Mouse (Mus musculus): ENCODE measurements around the gene Hdac6. TPM values are rescaled to one million over a fixed set of nuclear protein-coding genes. Genes with fewer than 3 reads are reported as not detected.
"Not testable (repeated sequence)": the region's sequence is repeated elsewhere in the genome, so short reads cannot be mapped to it uniquely, and the experiment has no call there.

Gene Hdac6
- polyA plus RNA-seq, 1 experiment = 65.1 TPM

- no peaks in the 10 kb centered on the region for H3K36me3 ChIP-seq (ENCODE audit: control insufficient read depth, insufficient read depth, low read length)
- H3K27ac ChIP-seq (ENCODE audit: insufficient read depth, low read depth, low read length) = no peak overlapping the region
- no peak for DNase-seq
- TF ChIP-seq CTCF (conservative IDR thresholded peaks at IDR 0.05; ENCODE audit: insufficient read depth, insufficient read length, low read depth, low read length) = no peak
- H3K4me3 ChIP-seq (ENCODE audit: insufficient read depth, low read depth, low read length) = 0 out of 2 replicates have a peak overlapping the region, but pooled peaks have one; percentile 8
- no peaks in the 10 kb centered on the region for H3K4me1 ChIP-seq (ENCODE audit: control insufficient read depth, insufficient read depth, low read length)
- no peaks in the 10 kb centered on the region; the same call in 1 of the 2 replicates for H3K27me3 ChIP-seq (replicated peaks; ENCODE audit: control insufficient read depth, insufficient read depth, low read length)
- under 1% methylated on average over 44 of the region's 48 CpGs for WGBS
These were observed 25.7 kb downstream of the Hdac6 start for GRCm38 (mm10) chrX:7922032-7922431.

- DNase-seq = no peak
- no peaks in the 10 kb centered on the region; the same call in 1 of the 2 replicates for H3K27me3 ChIP-seq (replicated peaks; ENCODE audit: control insufficient read depth, insufficient read depth, low read length)
- no peaks in the 10 kb centered on the region for H3K4me1 ChIP-seq (ENCODE audit: control insufficient read depth, insufficient read depth, low read length)
- H3K4me3 ChIP-seq (ENCODE audit: insufficient read depth, low read depth, low read length) = no peak within 1 kb of the TSS
- TF ChIP-seq POLR2A (IDR thresholded peaks at IDR 0.05; ENCODE audit: low read depth, low read length) = no peak
- no peak for TF ChIP-seq CTCF (conservative IDR thresholded peaks at IDR 0.05; ENCODE audit: insufficient read depth, insufficient read length, low read depth, low read length)
- H3K27ac ChIP-seq (ENCODE audit: insufficient read depth, low read depth, low read length) = no peak within 1 kb of the TSS
- 19% methylated on average over 21 of the region's 40 CpGs for WGBS
- no peaks in the 10 kb centered on the region for H3K36me3 ChIP-seq (ENCODE audit: control insufficient read depth, insufficient read depth, low read length)
These were observed 27.9 kb downstream of the Hdac6 start, which contains the start of gene Pcsk1n for GRCm38 (mm10) chrX:7919601-7920383. TSS of gene Pcsk1n (plus strand) at chrX:7919822.

GRCm38 (mm10) chrX:7917960-7918359 lies 29.7 kb downstream of the Hdac6 start:
- TF ChIP-seq CTCF (conservative IDR thresholded peaks at IDR 0.05; ENCODE audit: insufficient read depth, insufficient read length, low read depth, low read length) = 0 out of 2 replicates have a peak, but pooled peaks have one; percentile 14
- not testable (repeated sequence) for H3K4me1 ChIP-seq (ENCODE audit: control insufficient read depth, insufficient read depth, low read length); DNase-seq; H3K36me3 ChIP-seq (ENCODE audit: control insufficient read depth, insufficient read depth, low read length); H3K27ac ChIP-seq (ENCODE audit: insufficient read depth, low read depth, low read length); H3K4me3 ChIP-seq (ENCODE audit: insufficient read depth, low read depth, low read length); H3K27me3 ChIP-seq (replicated peaks; ENCODE audit: control insufficient read depth, insufficient read depth, low read length)
- WGBS = 79% methylated on average over 6 of the region's 6 CpGs

GRCm38 (mm10) chrX:7915669-7916068 lies 32.0 kb downstream of the Hdac6 start:
- H3K27ac ChIP-seq (ENCODE audit: insufficient read depth, low read depth, low read length); H3K27me3 ChIP-seq (replicated peaks; ENCODE audit: control insufficient read depth, insufficient read depth, low read length); H3K4me3 ChIP-seq (ENCODE audit: insufficient read depth, low read depth, low read length); H3K36me3 ChIP-seq (ENCODE audit: control insufficient read depth, insufficient read depth, low read length); H3K4me1 ChIP-seq (ENCODE audit: control insufficient read depth, insufficient read depth, low read length): not testable (repeated sequence)
- WGBS = 2% methylated on average over 3 of the region's 3 CpGs
- peak; percentile 32 for DNase-seq
- TF ChIP-seq CTCF (conservative IDR thresholded peaks at IDR 0.05; ENCODE audit: insufficient read depth, insufficient read length, low read depth, low read length) = peak; percentile 17; the same call in 1 of the 2 replicates

- no peak overlapping the region for H3K4me3 ChIP-seq (ENCODE audit: insufficient read depth, low read depth, low read length)
- no peaks in the 10 kb centered on the region for H3K27me3 ChIP-seq (replicated peaks; ENCODE audit: control insufficient read depth, insufficient read depth, low read length)
- no peaks in the 10 kb centered on the region for H3K36me3 ChIP-seq (ENCODE audit: control insufficient read depth, insufficient read depth, low read length)
- no peaks in the 10 kb centered on the region for H3K4me1 ChIP-seq (ENCODE audit: control insufficient read depth, insufficient read depth, low read length)
- 46% methylated on average over 6 of the region's 6 CpGs for WGBS
- TF ChIP-seq CTCF (conservative IDR thresholded peaks at IDR 0.05; ENCODE audit: insufficient read depth, insufficient read length, low read depth, low read length) (peak; percentile 33), POLR2A (IDR thresholded peaks at IDR 0.05; ENCODE audit: low read depth, low read length) (no peak)
- peak; percentile 14 for DNase-seq
- no peak overlapping the region for H3K27ac ChIP-seq (ENCODE audit: insufficient read depth, low read depth, low read length)
These were observed 37.2 kb downstream of the Hdac6 start for GRCm38 (mm10) chrX:7910473-7910872.

GRCm38 (mm10) chrX:7909242-7909641 lies 38.4 kb downstream of the Hdac6 start, which contains the start of gene Gm10490:
TSS of gene Gm10490 (plus strand) at chrX:7909542.
- not testable (repeated sequence) for H3K36me3 ChIP-seq (ENCODE audit: control insufficient read depth, insufficient read depth, low read length); H3K27ac ChIP-seq (ENCODE audit: insufficient read depth, low read depth, low read length); H3K4me3 ChIP-seq (ENCODE audit: insufficient read depth, low read depth, low read length); DNase-seq; H3K4me1 ChIP-seq (ENCODE audit: control insufficient read depth, insufficient read depth, low read length); H3K27me3 ChIP-seq (replicated peaks; ENCODE audit: control insufficient read depth, insufficient read depth, low read length)
- 97% methylated on average over 4 of the region's 4 CpGs for WGBS

GRCm38 (mm10) chrX:7907735-7908134 lies 40.0 kb downstream of the Hdac6 start, which contains the start of gene Gm10491:
TSS of gene Gm10491 (minus strand) at chrX:7907835.
- Histone ChIP-seq H3K27me3 (replicated peaks; ENCODE audit: control insufficient read depth, insufficient read depth, low read length) (no peaks in the 10 kb centered on the region), H3K27ac (ENCODE audit: insufficient read depth, low read depth, low read length) (no peak within 1 kb of the TSS), H3K36me3 (ENCODE audit: control insufficient read depth, insufficient read depth, low read length) (no peaks in the 10 kb centered on the region), H3K4me1 (ENCODE audit: control insufficient read depth, insufficient read depth, low read length) (no peaks in the 10 kb centered on the region), H3K4me3 (ENCODE audit: insufficient read depth, low read depth, low read length) (no peak within 1 kb of the TSS)
- 94% methylated on average over 5 of the region's 5 CpGs for WGBS
- TF ChIP-seq POLR2A (IDR thresholded peaks at IDR 0.05; ENCODE audit: low read depth, low read length) (no peak), CTCF (conservative IDR thresholded peaks at IDR 0.05; ENCODE audit: insufficient read depth, insufficient read length, low read depth, low read length) (no peak)
- no peak for DNase-seq
